Mouse (Mus musculus): ENCODE data around the gene Hmgn1. TPM values are rescaled to one million over a fixed set of nuclear protein-coding genes. Genes with fewer than 3 reads are reported as not detected.
"Not testable (repeated sequence)": the region's sequence is repeated elsewhere in the genome, so short reads cannot be mapped to it uniquely, and the experiment has no call there.

Hmgn1 gene
- 10 to 100 TPM; 46.5 to 57.6 TPM for total RNA-seq (2021)
- long read RNA-seq, experiment 1, transcript Hmgn1-201 (6 exons, 2,174 nt) = major isoform, 28 of 35 reads
- long read RNA-seq, experiment 1, partial matches to known transcripts = 0 of 35 reads
- long read RNA-seq, experiment 1, other reads (novel, unspliced or antisense) = 6 of 35 reads
- long read RNA-seq, experiment 2, transcript Hmgn1-201 (6 exons, 2,174 nt) = major isoform, 20 of 24 reads
- long read RNA-seq, experiment 2, partial matches to known transcripts = 0 of 24 reads
- long read RNA-seq, experiment 2, other reads (novel, unspliced or antisense) = 4 of 24 reads

DNA sequence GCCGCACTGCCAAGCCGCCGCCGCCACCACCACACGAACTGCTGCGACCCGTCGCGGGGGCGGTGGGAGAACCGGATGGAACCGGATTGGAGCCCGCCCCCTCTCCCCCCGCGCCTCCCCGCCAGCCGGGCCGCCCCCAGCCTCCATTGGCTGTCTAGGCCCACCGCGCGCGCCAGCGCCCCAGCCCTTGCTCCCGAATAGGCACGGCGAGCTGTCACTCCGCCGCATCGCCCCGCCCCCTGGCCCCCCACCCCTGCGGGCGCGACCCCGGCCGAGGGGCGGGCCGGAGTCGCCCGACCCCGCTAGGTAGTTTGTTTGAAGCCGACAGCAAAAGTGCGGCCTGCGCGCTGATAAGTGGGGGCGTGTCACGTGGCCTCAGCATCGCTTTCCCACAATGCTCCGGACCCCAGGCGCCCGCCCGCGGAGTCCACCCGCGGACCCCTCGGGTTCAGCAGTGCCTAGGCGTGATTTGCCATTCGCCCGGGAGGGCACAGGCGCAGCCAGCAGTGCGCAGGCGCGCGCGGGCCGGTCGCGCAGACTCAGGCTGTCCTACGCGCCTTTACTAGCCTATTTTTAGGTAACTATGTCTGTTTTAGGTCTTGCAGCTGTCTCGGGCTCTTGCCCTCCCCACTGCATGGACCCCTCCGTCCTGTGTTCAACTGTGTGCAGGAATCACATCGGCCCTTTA is at the start of gene Hmgn1:
Hmgn1 (minus strand) TSS at position 73 of the 688 bp plus-strand sequence.
- DNase-seq = peak; percentile 92 to 97

DNA sequence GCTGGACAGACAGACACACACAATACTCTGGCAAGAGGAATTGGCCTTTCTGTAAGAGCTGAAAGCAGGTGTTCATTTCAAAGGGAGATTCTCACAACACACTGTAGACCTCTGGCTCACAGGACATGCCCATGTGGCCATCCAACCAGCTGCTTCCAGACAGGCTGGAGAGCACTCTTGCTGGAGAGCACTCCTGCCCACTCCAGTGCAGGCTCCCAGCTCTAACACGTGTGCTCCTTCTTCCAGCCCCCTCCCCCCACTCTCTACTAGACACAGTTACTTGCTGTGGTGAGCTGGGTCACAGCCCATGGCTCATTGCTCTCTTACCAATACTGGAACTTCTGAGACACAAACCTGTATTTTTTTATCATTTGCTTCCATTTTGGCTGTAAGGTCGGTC is 47.9 kb upstream of the Hmgn1 start:
- DNase-seq = no peak

DNA sequence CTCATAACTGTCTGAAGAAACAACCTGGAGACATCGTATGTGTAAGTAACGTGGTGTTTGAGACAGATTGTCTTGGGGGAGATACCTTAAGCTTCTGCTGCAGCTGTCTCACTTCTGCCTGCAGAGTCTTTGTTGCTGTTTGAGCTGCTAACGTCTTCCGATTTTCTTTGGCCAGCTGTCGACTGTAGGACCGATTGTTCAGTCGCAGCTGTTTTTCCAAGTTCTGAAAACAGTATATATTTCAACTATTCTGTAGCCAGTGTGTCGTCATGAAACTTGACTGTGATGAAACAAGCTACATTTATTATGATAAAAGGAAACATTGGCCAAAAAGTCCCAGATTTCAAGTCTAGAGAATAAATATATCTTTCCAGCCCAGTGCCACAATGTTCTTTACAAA is 46.1 kb upstream of the Hmgn1 start:
- DNase-seq = no peak

DNA sequence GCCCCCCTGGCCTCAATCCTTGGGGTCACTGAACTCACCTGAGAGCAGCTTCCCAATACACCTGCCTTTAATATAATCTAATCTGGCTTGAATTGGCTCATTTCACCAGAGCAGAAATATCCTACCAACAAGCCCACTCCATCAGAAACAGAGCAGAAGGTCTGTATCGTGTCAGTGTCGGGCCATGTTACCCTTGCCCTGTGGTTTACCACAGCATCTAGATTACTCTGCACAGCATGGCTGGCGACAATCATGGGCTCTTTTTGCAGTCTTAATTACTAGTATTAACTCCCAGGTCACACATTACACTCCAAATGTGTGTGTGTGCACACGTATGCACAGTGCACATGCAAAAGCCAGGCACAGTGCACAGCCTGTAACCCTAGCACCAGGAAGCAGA is 41.3 kb upstream of the Hmgn1 start:
- DNase-seq = no peak

DNA sequence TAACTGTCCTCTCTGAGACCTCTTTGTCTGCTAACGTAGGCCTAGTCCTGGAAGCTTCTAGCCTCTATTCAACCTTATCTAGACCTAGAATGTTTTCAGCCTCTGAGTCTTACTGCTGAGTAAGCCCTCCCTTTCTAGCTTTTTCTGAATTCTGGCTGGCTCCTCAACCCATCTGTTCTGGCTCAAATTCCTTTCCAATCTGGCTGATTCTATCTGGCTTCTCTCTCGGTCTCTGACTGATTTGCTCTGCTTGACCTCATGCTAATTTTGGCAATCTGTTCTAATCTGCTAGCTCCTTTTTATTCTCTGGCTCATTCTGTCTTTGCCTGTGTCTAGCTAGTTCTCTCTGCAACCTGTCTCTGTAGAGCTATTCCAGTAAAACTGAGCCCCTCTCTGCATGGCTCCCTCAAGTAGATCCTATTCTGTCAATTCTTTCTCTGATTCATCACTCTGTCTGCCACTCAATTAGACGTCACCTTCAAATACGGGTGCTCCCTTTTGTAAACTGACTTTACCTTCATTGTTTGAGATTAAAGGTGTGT is 38.3 kb upstream of the Hmgn1 start:
- no peak for DNase-seq

DNA sequence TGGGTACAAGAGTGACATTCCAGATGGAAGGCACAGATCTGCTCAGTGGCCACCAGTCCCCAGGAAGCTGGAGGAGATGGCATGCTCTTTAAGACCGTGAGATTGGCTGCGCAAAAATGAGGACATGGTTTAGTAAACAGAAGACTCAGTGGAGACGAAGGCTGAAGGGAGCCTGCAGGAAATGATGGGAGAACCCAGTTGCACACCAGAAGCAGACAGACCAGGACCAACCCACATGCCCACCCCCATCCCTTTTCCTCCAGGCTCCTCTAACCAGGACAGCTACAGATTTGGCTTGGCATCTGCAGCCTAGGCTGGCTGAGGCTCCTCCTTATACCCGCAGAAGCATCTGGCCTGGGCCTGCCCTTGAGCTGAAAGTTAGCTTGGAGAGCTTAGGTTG is 33.8 kb upstream of the Hmgn1 start:
- no peak for DNase-seq

DNA sequence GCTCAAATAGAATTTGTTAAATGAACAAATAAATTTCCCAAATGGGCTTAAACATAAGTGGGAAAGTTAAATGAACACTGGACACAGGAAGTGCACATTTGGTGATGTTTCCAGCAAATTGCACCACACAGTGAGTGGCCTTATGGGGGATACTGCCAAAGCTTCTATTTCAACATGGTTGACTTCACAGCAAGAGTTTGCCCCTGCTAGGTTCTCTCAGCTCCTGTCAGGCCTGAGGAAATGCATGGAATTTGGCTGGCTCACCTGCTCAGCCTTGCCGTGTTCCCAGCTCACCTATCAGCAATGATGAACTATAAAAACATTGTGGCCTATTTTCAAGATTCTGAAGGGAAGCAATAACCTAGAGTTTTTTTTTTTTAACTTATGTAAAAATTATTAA is 33.4 kb upstream of the Hmgn1 start:
- DNase-seq = no peak

DNA sequence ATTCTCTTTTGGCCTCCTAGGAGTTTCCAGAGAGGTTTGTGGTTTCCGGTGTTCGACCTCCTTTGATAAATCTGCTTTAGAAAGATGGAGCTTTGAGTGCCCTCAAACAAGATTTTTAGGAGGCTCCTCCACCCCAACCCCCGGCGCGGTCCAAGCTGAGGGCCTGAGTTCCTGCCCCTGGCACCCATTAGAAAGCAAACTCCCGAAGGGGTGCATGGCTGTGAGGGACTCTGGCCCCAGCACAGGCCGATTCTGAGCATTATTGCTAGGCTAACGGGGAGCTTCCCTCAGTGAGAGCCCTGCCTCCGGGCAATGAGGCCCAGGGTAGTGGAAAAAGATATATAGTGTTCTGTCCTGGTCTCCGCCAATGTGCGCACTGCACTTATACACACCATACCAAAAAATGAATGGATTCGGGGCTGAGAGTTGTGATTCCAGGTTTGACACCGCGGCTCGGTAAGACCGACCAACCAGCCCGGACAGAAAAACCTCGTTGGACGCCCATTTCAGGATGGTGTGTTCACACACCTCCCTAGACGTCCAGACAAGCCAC is 32.3 kb upstream of the Hmgn1 start:
- DNase-seq = no peak

DNA sequence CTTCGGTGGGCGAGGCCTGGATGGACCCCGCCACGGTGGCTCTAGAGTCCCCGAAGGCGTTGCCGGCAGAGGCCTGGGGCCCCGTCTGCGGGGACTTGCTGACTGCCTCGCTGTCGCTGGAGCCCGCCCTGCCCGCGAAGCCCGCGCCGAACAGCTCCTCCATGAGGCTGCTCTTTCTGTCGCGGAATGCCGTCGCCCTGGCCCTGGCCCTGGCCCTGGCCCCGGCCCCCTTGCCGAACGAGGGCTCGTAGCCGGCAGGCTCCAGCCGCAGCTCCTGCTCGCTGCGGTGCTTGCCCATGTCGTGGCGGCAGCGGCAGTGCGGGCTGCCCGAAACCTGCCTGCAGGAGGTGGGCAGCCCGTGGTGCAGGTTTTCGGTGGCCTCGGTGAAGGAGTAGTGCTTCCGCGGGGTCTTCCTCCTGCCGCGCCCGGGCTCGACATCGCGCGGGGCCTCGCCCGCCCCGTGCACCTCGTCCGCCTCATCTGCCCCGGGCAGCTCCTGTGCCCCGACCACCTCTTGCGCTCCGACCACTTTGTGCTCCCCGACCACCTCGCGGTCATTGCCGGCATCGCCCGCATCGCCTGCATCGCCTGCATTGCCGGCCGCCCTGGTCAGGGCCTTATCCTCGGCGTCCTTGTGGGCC is 31.7 kb upstream of the Hmgn1 start:
- DNase-seq = peak; percentile 54 to 71

DNA sequence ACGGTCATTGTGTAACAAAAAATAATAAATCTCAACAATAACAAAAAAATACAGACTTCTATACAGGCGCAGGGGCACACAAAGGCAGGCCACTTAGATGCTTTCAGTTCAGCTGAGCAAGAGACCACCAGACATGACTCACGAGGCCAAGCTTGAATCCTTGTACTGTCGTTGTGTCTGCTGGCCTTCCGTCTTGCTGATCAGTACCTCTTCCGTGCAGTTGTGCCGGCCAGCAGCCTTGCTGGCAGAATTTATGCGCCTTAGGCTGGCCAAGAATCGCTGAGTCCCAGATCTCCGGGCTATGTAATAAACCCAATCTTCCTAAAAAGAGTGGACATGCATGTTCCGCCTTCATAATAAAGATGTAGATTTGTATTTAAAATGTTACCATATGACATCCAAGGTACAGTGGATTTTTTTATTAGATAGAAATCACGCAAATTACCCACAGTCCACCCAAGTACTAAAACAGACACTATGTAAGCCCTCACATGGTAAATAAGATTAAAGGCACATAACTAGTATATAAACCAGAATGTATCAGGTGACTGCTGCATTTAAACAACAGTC is 31.1 kb upstream of the Hmgn1 start:
- DNase-seq = peak; percentile 29 to 42

DNA sequence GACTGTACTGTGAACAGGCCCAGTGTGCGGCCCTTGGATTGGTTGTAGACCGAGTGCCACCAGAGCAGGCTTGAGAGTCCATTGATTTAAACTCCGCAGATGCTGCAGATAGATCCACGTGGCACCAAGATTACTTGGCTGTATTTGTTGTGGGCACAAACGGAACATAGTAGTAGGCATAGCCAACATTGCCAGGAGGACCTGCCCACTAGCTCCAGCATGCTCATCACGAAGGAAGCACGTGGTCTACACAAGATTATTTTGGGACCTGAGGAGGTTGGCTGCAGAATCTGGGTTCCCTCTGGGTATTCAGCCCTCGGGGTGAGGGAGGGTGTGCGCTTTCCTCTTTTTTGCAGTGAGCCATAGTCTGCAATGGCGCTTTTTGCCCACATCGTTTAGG is 29.6 kb upstream of the Hmgn1 start:
- peak in 1 of 2 experiments; percentile 28 for DNase-seq

DNA sequence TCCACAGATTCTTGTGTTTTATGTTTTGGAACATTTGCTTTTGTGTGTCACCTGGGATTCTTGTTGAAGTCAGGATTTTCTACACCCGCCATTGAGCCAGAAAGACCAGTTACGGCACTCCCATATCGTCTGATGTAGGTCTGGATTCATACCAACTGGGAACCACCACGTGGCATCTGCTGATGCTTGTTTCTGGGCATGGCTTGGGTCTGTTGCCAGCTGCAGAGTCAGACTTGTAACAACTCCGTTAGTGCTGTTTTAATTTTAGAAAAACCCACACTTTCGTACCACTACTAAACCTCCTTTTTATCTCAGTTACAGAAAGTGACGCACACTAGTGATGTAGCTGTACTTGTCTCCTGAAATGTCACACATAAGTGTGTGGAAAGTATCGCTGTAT is 28.5 kb upstream of the Hmgn1 start:
- DNase-seq = peak in 1 of 2 experiments; percentile 17

DNA sequence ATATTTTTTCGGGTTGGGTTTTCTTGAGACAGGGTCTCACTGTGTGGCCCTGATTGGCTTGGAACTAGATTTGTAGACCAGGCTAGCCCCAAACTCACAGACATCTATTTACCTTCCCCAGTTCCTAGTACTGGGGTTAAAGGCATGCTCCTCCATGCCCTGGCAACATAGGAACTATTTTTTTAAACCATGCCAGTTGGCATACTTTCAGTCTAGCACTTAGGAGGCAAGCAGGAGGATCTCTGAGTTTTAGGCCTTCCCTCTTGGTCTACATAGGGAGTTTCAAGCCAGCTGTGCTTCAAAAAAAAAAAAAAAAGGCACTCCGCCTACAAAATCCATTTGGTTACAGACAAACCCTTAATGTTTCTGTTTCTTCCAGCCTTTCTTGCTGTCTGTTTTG is 26.9 kb upstream of the Hmgn1 start:
- no peak for DNase-seq

DNA sequence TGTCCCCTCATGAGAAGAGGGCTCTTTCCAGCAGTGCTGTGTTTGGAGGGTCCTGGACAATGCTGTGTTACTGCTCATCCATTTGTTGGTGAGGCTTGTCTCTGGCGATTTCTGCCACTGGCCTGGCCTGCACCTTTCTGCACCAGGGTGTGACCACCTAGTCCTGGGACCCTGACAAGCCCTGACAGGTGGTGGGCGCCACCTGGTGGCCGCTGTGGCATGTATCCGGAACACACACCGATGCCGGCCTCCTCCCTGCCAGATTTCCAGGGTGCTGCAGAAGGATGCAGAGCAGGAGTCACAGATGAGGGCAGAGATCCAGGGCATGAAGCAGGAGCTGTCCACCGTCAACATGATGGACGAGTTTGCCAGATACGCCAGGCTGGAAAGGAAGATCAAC is 24.0 kb upstream of the Hmgn1 start:
- DNase-seq = peak; percentile 65 to 85

DNA sequence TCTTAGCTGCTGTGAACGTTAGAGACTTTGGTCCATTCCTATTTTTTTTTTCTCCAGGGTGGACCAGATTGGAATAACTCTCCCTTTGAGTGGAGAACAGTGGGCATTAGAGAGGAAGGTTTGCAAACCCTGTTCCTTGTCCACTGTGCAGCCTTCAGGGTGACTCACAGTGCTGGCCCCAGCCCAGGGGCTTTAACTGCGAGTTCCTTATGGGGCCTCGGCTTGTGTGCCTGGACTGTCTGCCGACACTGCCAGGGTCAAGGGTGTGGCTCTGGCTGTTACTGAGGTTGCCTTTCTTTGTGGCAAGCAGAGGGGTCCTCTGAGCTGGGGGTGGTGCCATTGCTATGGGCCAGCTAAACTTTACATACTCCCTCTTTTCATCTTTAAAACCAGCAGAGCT is 23.5 kb upstream of the Hmgn1 start:
- DNase-seq = peak; percentile 37 to 50

DNA sequence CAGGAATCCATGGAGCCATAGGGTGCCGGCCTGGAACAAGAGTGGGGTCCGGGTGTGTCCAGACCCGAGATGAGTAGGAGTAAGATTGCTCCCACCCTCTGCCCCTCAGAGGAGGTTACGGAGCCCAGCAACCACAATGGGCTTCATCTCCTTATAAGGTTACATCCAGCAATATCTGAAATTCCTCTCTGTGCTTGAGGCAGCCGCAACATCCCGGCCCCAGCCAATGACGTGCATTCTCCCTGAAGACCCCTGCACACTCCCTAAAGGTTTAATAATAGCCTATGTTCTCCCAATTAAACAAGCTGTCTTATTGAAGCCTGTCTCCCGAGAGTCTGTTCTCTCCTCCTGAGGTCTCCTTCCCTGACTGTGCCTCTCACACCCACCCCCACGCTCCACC is 21.8 kb upstream of the Hmgn1 start:
- no peak for DNase-seq

DNA sequence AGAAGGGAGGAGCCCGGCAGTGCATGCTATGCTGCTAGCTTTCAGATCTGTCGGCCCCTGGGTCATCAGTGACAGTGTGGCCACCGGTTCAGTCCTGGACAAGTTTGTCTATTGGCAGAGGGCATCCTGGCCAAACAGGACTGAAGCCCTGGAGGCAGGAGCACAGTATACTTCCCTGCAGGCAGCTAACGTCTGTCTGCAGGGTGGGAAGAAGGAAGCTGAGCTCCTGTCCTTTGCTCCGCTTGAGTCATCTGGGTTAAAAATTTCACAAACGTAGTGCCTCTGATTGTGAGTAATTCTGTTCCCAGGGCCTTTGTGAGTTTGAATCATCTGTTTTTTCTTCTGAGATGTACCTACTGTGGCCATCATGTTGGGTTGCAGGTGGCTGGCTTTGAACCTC is 21.3 kb upstream of the Hmgn1 start:
- DNase-seq = no peak

DNA sequence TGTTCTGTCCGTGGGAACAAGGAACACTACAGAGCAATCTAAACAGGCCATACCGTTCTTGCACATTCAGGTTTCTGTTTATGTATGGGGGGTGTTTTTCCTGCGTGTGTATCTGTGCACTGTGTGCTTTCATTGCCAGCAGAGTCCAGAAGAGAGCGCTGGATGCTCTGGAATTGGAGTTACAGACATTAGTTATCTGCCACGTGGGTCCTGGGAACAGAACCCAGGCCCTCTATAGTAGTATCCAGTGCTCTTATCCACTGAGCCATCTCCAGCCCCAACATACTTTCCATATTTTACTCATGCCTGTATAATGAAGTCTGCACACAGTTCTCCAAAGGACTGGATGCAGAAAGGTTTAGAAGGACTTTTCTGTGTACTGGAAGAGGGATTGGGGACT is 18.3 kb upstream of the Hmgn1 start:
- DNase-seq = no peak

DNA sequence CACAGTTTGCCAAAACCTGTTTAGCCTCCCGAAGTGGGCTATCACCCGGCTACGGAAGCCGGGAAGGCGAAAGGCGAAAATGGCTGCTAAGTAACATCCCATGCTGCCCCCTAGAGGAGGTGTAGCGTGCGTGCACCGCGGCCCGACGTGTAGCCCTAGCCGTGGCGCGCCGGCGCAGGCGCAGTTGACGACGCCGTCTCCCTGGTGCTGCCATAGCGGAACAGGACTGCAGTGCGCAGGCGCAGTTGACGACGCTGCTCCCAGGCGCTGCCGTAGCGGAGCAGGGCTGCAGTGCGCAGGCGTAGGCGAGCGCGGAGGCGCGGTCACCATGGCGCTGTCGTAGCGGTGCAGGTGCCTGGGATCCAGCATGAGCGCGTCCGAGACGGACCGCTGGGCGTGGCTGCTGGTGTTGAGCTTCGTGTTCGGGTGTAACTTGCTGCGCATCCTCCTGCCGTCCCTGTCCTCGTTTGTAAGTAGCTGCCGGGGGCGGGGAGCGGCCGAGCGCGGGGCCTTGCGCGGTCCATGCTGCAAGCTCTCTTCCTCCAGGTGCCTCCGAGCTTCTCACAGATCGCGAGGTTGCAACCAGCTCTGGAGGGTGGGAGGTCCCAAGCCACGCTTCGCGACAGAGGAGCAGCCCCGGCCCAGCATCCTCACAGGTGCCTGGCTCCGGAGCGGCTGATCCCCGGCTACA is 17.7 kb upstream of the Hmgn1 start, which contains the start of gene Wrb:
Wrb (plus strand) TSS at position 298 of the 691 bp plus-strand sequence.
- DNase-seq = peak; percentile 100

DNA sequence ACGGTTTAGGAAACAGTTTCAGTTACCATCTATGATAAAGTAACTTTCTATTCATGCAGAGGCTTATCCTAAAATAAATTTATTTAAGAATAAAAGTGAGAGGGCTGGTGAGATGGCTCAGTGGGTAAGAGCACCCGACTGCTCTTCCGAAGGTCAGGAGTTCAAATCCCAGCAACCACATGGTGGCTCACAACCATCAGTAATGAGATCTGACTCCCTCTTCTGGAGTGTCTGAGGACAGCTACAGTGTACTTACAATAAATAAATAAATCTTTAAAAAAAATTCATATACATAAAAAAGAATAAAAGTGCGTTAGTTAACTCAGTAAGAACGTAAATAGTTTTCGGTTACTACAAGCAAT is 17.2 kb upstream of the Hmgn1 start:
- not testable (repeated sequence) for DNase-seq

DNA sequence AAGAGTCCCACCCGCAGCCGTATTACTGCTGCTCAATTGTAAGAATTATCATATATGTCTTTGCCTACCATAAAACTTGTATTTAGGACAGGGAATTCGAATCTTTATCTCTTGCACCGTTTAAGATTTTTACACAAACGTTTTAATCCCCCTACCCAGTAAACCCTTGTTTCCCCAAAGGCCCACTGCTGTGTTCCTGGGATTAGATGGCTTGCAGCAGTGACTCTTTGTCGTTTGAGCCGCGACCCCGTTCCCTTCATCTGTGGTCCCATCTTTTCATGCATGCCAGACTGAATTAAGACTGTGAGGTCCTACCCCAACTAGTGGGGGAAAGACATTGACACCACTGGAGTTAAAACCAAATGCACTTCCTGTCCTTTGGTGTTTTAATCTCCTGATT is 937 bp upstream of the Hmgn1 start:
- no peak for DNase-seq

DNA sequence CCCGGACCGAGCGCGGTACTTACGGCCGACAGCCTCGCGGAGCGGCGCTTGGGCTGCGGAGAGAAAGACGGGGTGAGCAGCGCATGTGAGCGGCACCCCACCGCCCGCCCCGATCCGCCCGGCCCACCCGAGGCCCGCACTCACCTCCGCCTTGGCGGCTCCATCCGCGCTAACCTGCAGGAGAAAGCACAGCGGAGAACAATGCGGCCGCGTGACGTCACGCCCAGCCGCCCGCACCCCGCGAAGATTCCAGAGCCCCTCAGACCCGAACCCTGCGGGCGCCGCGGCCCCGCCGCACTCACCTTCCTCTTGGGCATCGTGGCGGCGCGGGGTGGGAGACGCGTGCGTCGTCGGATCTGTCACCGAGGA is 257 bp downstream of the Hmgn1 start:
- no peak for DNase-seq

Data from heart, adult 18-20 months (tissue).